Mouse (Mus musculus): Measurements from ENCODE around the gene Myt1l. TPM values are rescaled to one million over a fixed set of nuclear protein-coding genes. Genes with fewer than 3 reads are reported as not detected.

The Myt1l gene
- 0.34 TPM for polyA plus RNA-seq (2017; shearing (Covaris generic))

GRCm38 (mm10) chr12:29528031-29528771 lies at the start of gene Myt1l:
Gene Myt1l (plus strand): TSS chr12:29528384.

GRCm38 (mm10) chr12:29937308-29937707 lies 409.1 kb downstream of the Myt1l start, which contains the start of gene Pxdn:
Gene Pxdn (plus strand): TSS chr12:29937608.

All from CD4-positive, CD25-positive, alpha-beta regulatory T cell (primary cell).